29 mouse cellular contexts compared by ENCODE assay signal in the genomic region with DNA sequence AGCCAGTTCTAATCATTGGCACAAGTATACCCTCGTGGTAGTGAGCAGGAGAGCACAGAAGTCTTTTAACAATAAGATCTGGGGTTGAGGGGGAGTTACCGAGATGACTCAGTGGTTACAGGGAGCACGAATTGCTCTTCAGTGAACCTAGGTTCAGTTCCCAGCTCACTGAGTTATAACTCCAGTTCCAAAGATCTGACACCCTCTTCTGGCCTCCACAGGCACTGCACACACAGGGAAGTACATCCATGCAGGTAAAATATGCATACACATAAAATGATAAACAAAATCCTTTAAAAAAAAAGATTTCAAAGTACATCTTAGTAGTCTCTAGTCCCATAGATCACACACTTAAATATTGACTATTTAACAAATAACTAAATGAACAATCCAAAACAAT. TPM values are rescaled to one million over a fixed set of nuclear protein-coding genes. Genes with fewer than 3 reads are reported as not detected.
DNase-seq lines count a peak whose midpoint lies in the region; ATAC-seq and TF ChIP-seq lines count a peak whose summit lies in the region.
"Had no signal": no experiment of that assay in that cellular context is flagged by ENCODE, and none has a peak within 500 bp of the region (broad histone marks: within the 10 kb centered on the region; RNA-seq: fewer than 3 reads in every experiment).

No protein-coding gene starts in this region.

- CTCF ChIA-PET in Patski (lab: Charles Lee), result interaction anchor here (0.9 kb wide), 1 partner anchor 25 kb away, joined by 3 read pairs; no protein-coding TSS in a partner anchor

- WGBS in limb, embryonic 10.5 days, result 87% methylated on average over 3 of the region's 3 CpGs

- H3K36me3 ChIP-seq in E14TG2a.4 (ENCODE audit: insufficient read depth, low read length), result no peaks in the 10 kb centered on the region
- H3K36me3 ChIP-seq in limb, embryonic 10.5 days, result peaks cover 9% of the 10 kb centered on the region
- H3K36me3 ChIP-seq: stomach, embryonic 15.5 days had no signal

- POLR2A ChIA-PET in Patski (lab: Charles Lee), result no interaction called here

- no peaks in the 10 kb centered on the region for H3K4me1 ChIP-seq in E14TG2a.4 (replicated peaks; ENCODE audit: low read depth, low read length)
- peaks cover 4% of the 10 kb centered on the region; the same call in 1 of the 2 replicates for H3K4me1 ChIP-seq in limb, embryonic 10.5 days
- H3K4me1 ChIP-seq: embryonic facial prominence, embryonic 13.5 days; forebrain, embryonic 10.5 days; hindbrain, embryonic 10.5 days; hindbrain, embryonic 15.5 days; stomach, embryonic 15.5 days had no signal

- TF ChIP-seq CTCF in left cerebral cortex, adult 2 months (IDR thresholded peaks at IDR 0.05), result peak; percentile 4; the same call in 1 of the 2 replicates
- TF ChIP-seq CTCF in E14TG2a.4 (conservative IDR thresholded peaks at IDR 0.05; ENCODE audit: low read length), result peak; percentile 70
- peak; percentile 34 for TF ChIP-seq CTCF in Patski (IDR thresholded peaks at IDR 0.05)

- in situ Hi-C loops in Patski (cut with MboI; ENCODE audit: low pct_unique_long_range_greater_than_20kb), result no loop called here

- intact Hi-C loops in left cerebral cortex, adult 2 months (cut with DNase I), result no loop called here

- H3K27me3 ChIP-seq in E14TG2a.4 (ENCODE audit: insufficient read depth, low read length) (no peaks in the 10 kb centered on the region), Patski (no peaks in the 10 kb centered on the region)
- no peaks in the 10 kb centered on the region for H3K27me3 ChIP-seq in limb, embryonic 10.5 days (ENCODE audit: low read depth, poor library complexity, severe bottlenecking)
- H3K27me3 ChIP-seq: embryonic facial prominence, embryonic 13.5 days; hindbrain, embryonic 15.5 days; liver, embryonic 12.5 days; stomach, embryonic 15.5 days had no signal

- no peak for ATAC-seq in Patski
- ATAC-seq: CD4-positive, CD25-positive, alpha-beta regulatory T cell, adult 4 months; forebrain, embryonic 16.5 days; liver, embryonic 12.5 days; liver, postnatal 0 days; lung, postnatal 0 days had no signal

- no peak overlapping the region for H3K27ac ChIP-seq in left cerebral cortex, adult 2 months
- H3K27ac ChIP-seq in limb, embryonic 10.5 days, result no peak overlapping the region
- H3K27ac ChIP-seq: embryonic facial prominence, embryonic 13.5 days; forebrain, embryonic 10.5 days; hindbrain, embryonic 10.5 days; hindbrain, embryonic 15.5 days; kidney, postnatal 0 days; liver, embryonic 12.5 days; macrophage; stomach, embryonic 15.5 days had no signal

- H3K9me3 ChIP-seq in E14TG2a.4 (ENCODE audit: low read length), result no peaks in the 10 kb centered on the region
- H3K9me3 ChIP-seq in limb, embryonic 10.5 days (replicated peaks), result no peaks in the 10 kb centered on the region
- H3K9me3 ChIP-seq: embryonic facial prominence, embryonic 13.5 days; forebrain, embryonic 10.5 days; hindbrain, embryonic 10.5 days; hindbrain, embryonic 15.5 days; liver, embryonic 12.5 days; stomach, embryonic 15.5 days had no signal

- no peak for DNase-seq in left cerebral cortex, adult 2 months (ENCODE audit: extremely low spot score in 1 of 2, low spot score in 2 of 2)
- DNase-seq in left cerebral cortex, adult 18-20 months (ENCODE audit: low spot score in 2 of 2), result no peak
- DNase-seq in Patski (ENCODE audit: low read depth, low spot score), result no peak
- DNase-seq in thymus, postnatal 0 days (ENCODE audit: low spot score), result no peak
- DNase-seq in left cerebral cortex, adult 11 months (ENCODE audit: low spot score), result no peak
- no peak for DNase-seq in limb, embryonic 10.5 days (ENCODE audit: low spot score)
- DNase-seq: adrenal gland, postnatal 10 days; cerebellum, adult 11 months; cerebellum, adult 9-10 months; gastrocnemius, postnatal 10 days; heart, postnatal 14 days; kidney, adult 8-10 months; kidney, postnatal 4 days; liver, postnatal 0 days; midbrain, embryonic 14.5 days; right cerebral cortex, postnatal 25 days; thymus, postnatal 36 days had no signal

- no peak overlapping the region for H3K4me3 ChIP-seq in left cerebral cortex, adult 2 months
- H3K4me3 ChIP-seq in E14TG2a.4 (replicated peaks; ENCODE audit: low read length), result no peak overlapping the region
- no peak overlapping the region for H3K4me3 ChIP-seq in limb, embryonic 10.5 days
- H3K4me3 ChIP-seq: embryonic facial prominence, embryonic 13.5 days; forebrain, embryonic 10.5 days; hindbrain, embryonic 10.5 days; hindbrain, embryonic 15.5 days; liver, embryonic 12.5 days; stomach, embryonic 15.5 days had no signal

RNA-seq across cellular contexts. Expression of gene Cpd, which starts 29.2 kb away (rescaled TPM):
- total RNA-seq in left cerebral cortex, adult 2 months (2021), result 10 to 100 TPM; 53.0 to 56.8 TPM
- 10 to 100 TPM; 51.7 to 54.2 TPM for total RNA-seq in left cerebral cortex, adult 18-20 months (2021)
- 125 TPM for polyA plus RNA-seq in Patski (2021)
- 3.2 and 3.3 TPM in 2 replicates for polyA plus RNA-seq in thymus, postnatal 0 days (2015; fragmentation: Nextera tagmentation; extraction: Ambion mirVana)
- polyA plus RNA-seq in limb, embryonic 10.5 days (2016; fragmentation: Nextera tagmentation; extraction: Ambion mirVana), result 6.8 and 9.2 TPM in 2 replicates

RNA-seq across cellular contexts. Expression of gene Gosr1, which starts 54.3 kb away (rescaled TPM):
- 10 to 100 TPM; 43.1 to 49.3 TPM for total RNA-seq in left cerebral cortex, adult 2 months (2021)
- total RNA-seq in left cerebral cortex, adult 18-20 months (2021), result 10 to 100 TPM; 47.3 to 53.9 TPM
- polyA plus RNA-seq in Patski (2021), result 49.7 TPM
- polyA plus RNA-seq in thymus, postnatal 0 days (2015; fragmentation: Nextera tagmentation; extraction: Ambion mirVana), result 27.5 TPM in 2 replicates
- polyA plus RNA-seq in limb, embryonic 10.5 days (2016; fragmentation: Nextera tagmentation; extraction: Ambion mirVana), result 21.3 and 21.7 TPM in 2 replicates

Comparison
In these comparisons a context has a peak if more than half of its experiments do, and no peak if none do; other contexts are left out.
1. CTCF ChIP-seq: peak in every context shown above with its lines; median percentile 70 in E14TG2a.4; 34 in Patski; 4 in left cerebral cortex, adult 2 months.
2. RNA of gene Cpd, which starts 29.2 kb away (polyA plus RNA-seq): 125 TPM in Patski (single experiment); 6.8 to 9.2 TPM in limb, embryonic 10.5 days and 3.2 to 3.3 TPM in thymus, postnatal 0 days; every median in the first group is over 10 times any median in the second.